Mouse (Mus musculus) T-helper 17 cell (primary cell): ENCODE data around the gene Stag1.
"Not testable (repeated sequence)": the region's sequence is repeated elsewhere in the genome, so short reads cannot be mapped to it uniquely, and the experiment has no call there.

Experiments
- in situ Hi-C, 2 experiments: fragments of 300-600 bp; cut with MboI, MseI; formaldehyde crosslinking; loops; 1 replicate in 1 of 2; 2 replicates in 1 of 2; pipeline ENCODE4 v1.15.1; 2025; ENCODE audit warnings: high pct_unique_total_duplicates in 2 of 2

The Stag1 gene

GRCm38 (mm10) chr9:100670151-100670550, 72.6 kb downstream of the Stag1 start:
- in situ Hi-C loops = no loop called here

- in situ Hi-C loops = no loop called here
Measured at GRCm38 (mm10) chr9:100679036-100679435, 81.4 kb downstream of the Stag1 start.

- in situ Hi-C loops = no loop called here
Measured at GRCm38 (mm10) chr9:100682285-100682684, 84.7 kb downstream of the Stag1 start.

- in situ Hi-C loops = no loop called here
Measured at GRCm38 (mm10) chr9:100685769-100686487, 88.3 kb downstream of the Stag1 start.

GRCm38 (mm10) chr9:100689765-100690316, 92.2 kb downstream of the Stag1 start:
- in situ Hi-C loops = no loop called here

- in situ Hi-C loops = no loop called here
Measured at GRCm38 (mm10) chr9:100692239-100692638, 94.6 kb downstream of the Stag1 start.

- in situ Hi-C loops = no loop called here
Measured at GRCm38 (mm10) chr9:100696537-100696936, 98.9 kb downstream of the Stag1 start.

- in situ Hi-C loops = no loop called here
Measured at GRCm38 (mm10) chr9:100707644-100708043, 110.0 kb downstream of the Stag1 start.

- in situ Hi-C loops = no loop called here
Measured at GRCm38 (mm10) chr9:100711665-100712064, 114.1 kb downstream of the Stag1 start.

GRCm38 (mm10) chr9:100724832-100725231, 127.2 kb downstream of the Stag1 start:
- in situ Hi-C loops = not testable (repeated sequence)

- in situ Hi-C loops = no loop called here
Measured at GRCm38 (mm10) chr9:100731839-100732238, 134.2 kb downstream of the Stag1 start.

- in situ Hi-C loops = no loop called here
Measured at GRCm38 (mm10) chr9:100733907-100734440, 136.4 kb downstream of the Stag1 start.

- in situ Hi-C loops = no loop called here
Measured at GRCm38 (mm10) chr9:100735993-100736645, 138.5 kb downstream of the Stag1 start.

- in situ Hi-C loops = no loop called here
Measured at GRCm38 (mm10) chr9:100736646-100737031, 139.0 kb downstream of the Stag1 start.

- in situ Hi-C loops = not testable (repeated sequence)
Measured at GRCm38 (mm10) chr9:100777238-100777637, 179.6 kb downstream of the Stag1 start.

- in situ Hi-C loops = no loop called here
Measured at GRCm38 (mm10) chr9:100865984-100866383, 268.4 kb downstream of the Stag1 start.

GRCm38 (mm10) chr9:100869635-100870034, 272.0 kb downstream of the Stag1 start:
- in situ Hi-C loops = no loop called here

- in situ Hi-C loops = no loop called here
Measured at GRCm38 (mm10) chr9:100896111-100896510, 298.5 kb downstream of the Stag1 start.

GRCm38 (mm10) chr9:100898042-100898441, 300.4 kb downstream of the Stag1 start:
- in situ Hi-C loops = no loop called here

GRCm38 (mm10) chr9:100910352-100910751, 312.8 kb downstream of the Stag1 start:
- in situ Hi-C loops = loop anchor here in 1 of 2 experiments (5.0 kb wide), 1 partner anchor 453 kb away; no protein-coding TSS in a partner anchor

- in situ Hi-C loops = loop anchor here in 1 of 2 experiments (5.0 kb wide), 1 partner anchor 465 kb away; no protein-coding TSS in a partner anchor
Measured at GRCm38 (mm10) chr9:100917111-100917510, 319.5 kb downstream of the Stag1 start.

- in situ Hi-C loops = no loop called here
Measured at GRCm38 (mm10) chr9:100926629-100927028, 329.0 kb downstream of the Stag1 start.
